ENCODE assay signal across 10 mouse cellular contexts in genomic region chr9:70855868-70856267, GRCm38 (mm10).
A peak's percentile ranks its signal among the peaks of the same experiment; 100 is the strongest.
DNase-seq lines count a peak whose midpoint lies in the region; ATAC-seq and TF ChIP-seq lines count a peak whose summit lies in the region.
"Had no signal": no experiment of that assay in that cellular context is flagged by ENCODE, and none has a peak within 500 bp of the region (broad histone marks: within the 10 kb centered on the region; RNA-seq: fewer than 3 reads in every experiment).

No protein-coding gene starts in this region.

- no peaks in the 10 kb centered on the region for H3K36me3 ChIP-seq in liver, postnatal 0 days (replicated peaks; ENCODE audit: insufficient read depth, low read length)

- H3K27ac ChIP-seq in liver, postnatal 0 days (ENCODE audit: low read depth): 0 out of 2 replicates have a peak overlapping the region, but pooled peaks have one; percentile 32
- H3K27ac ChIP-seq: macrophage had no signal

- peak; percentile 85 for ATAC-seq in liver, postnatal 0 days

- peak; percentile 41; the same call in 1 of the 2 replicates for TF ChIP-seq EP300 in liver, postnatal 0 days (IDR thresholded peaks at IDR 0.05; ENCODE audit: low read depth)

- H3K9me3 ChIP-seq in liver, postnatal 0 days (ENCODE audit: low read length): no peaks in the 10 kb centered on the region

- intact Hi-C loops in left cerebral cortex, postnatal 4 days (cut with DNase I): no loop called here
- intact Hi-C loops in left cerebral cortex, postnatal 14 days (cut with DNase I): no loop called here

- no peak overlapping the region for H3K4me3 ChIP-seq in liver, postnatal 0 days (ENCODE audit: low read depth, low read length)

- no peak for TF ChIP-seq CTCF in brain, embryonic 14.5 days (IDR thresholded peaks at IDR 0.05; ENCODE audit: borderline replicate concordance, extremely low read depth, insufficient read depth, insufficient read length)
- no peak for TF ChIP-seq CTCF in liver, postnatal 0 days (IDR thresholded peaks at IDR 0.05; ENCODE audit: low read depth)

- WGBS in liver, postnatal 0 days (ENCODE audit: insufficient replicate concordance): 46% methylated on average over 6 of the region's 6 CpGs

- H3K4me2 ChIP-seq in liver, postnatal 0 days (ENCODE audit: low read depth, low read length): no peak overlapping the region

- TF ChIP-seq POLR2A in brain, embryonic 14.5 days (IDR thresholded peaks at IDR 0.05; ENCODE audit: borderline replicate concordance, extremely low read depth, insufficient read depth, insufficient read length, poor library complexity, severe bottlenecking): no peak

- no peak overlapping the region for H3K9ac ChIP-seq in liver, postnatal 0 days (replicated peaks)

- peaks cover 15% of the 10 kb centered on the region for H3K4me1 ChIP-seq in liver, postnatal 0 days (ENCODE audit: insufficient read depth)

- DNase-seq in adrenal gland, postnatal 10 days: peak; percentile 59
- DNase-seq in adrenal gland, adult 2 months: no peak
- peak; percentile 78 for DNase-seq in left cerebral cortex, postnatal 4 days
- no peak for DNase-seq in left cerebral cortex, postnatal 14 days (ENCODE audit: low spot score in 2 of 2)
- peak; percentile 67 for DNase-seq in brain, embryonic 14.5 days (ENCODE audit: low read depth)
- peak; percentile 83 for DNase-seq in liver, postnatal 0 days
- DNase-seq in thymus, postnatal 4 days: no peak
- no peak for DNase-seq in yolk sac, embryonic 10.5 days (ENCODE audit: low spot score)
- DNase-seq: cerebellum, adult 9-11 months had no signal

- no peaks in the 10 kb centered on the region for H3K27me3 ChIP-seq in liver, postnatal 0 days (ENCODE audit: insufficient read depth, low read length)

Comparison
In these comparisons a context has a peak if more than half of its experiments do, and no peak if none do; other contexts are left out.
1. DNase-seq: peak in adrenal gland, postnatal 10 days (single experiment), left cerebral cortex, postnatal 4 days (single experiment), brain, embryonic 14.5 days (single experiment) and liver, postnatal 0 days (single experiment); none in adrenal gland, adult 2 months (single experiment), left cerebral cortex, postnatal 14 days (0 of 2), thymus, postnatal 4 days (single experiment) and yolk sac, embryonic 10.5 days (single experiment).